Mouse (Mus musculus) ovary, postnatal 10 days (tissue): ENCODE measurements around the gene Mical3.

Experiments
- DNase-seq: peaks from one replicate; pipeline ENCODE4 v3.0.0; 2022; ENCODE audit warnings: low spot score

Mical3 gene

DNA sequence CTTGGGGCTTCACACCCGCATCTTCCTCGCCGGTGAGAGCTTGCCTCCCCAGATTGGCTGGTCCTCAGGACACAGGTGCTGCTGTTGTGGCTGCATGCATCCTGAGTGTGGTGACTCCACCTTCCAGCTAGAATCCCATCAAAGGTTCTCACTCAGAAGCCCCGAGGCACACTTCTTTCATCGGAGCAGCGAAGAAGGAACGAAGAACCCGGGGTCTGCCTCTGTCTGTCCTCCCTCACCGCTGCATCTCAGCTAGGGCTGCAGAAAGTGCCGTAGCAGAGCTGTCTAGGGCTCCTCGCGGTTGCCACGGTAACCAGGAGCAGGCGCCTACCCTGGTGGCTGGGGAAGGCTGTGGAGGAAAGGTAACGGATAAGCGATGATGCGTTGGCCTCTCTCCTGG, at the start of gene Mical3:
Mical3 (minus strand) TSS at position 227 of the 400 bp plus-strand sequence.
- no peak for DNase-seq

DNA sequence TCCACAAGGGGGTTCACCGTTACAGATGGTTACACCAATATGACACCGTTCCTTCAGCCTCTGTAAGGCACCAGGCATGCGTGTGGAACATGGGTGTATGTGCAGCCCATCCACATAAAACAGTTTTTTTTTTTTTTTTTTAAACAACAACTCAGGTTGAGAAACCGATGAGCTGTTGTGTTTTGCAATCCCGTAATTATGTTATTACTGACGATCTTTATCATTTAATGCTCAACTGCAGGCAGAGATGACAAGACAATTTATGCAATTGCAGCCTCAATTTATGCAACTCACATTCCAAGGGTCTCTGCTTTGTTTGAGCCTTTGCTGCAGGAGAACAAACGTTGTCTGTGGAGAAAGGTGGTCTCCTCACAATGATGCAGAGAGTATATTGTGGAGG, 49.0 kb upstream of the Mical3 start:
- DNase-seq: no peak

DNA sequence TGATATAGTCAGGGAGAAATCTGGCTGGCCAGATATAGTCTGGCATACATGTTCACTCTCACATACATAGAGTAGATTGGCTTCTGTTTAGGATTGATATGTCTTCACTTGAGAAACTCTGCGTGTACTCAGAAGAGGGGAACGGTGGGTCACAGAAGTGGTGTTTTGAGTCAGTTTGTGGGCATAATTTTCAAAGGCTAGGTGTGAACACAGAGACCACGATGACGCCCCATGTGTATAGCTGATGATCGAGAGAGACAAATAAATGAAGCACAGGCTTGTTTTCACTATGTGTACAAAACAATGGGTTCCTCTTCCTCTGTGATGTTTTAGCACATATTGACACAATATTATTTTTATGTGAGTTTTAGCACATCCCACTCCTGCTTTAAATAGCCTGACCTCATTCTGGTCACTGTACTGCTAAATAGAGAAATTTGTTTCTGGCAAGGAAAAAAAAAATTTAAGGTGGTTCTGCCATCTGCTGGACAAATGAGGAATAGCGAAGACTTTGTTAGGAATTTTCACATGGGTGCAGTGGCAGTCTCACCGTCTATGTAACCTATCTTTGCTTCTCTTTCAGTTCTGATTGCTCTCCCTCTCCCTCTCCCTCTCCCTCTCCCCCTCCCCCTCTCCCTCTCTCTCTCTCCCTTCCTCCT, 48.0 kb upstream of the Mical3 start:
- no peak for DNase-seq

DNA sequence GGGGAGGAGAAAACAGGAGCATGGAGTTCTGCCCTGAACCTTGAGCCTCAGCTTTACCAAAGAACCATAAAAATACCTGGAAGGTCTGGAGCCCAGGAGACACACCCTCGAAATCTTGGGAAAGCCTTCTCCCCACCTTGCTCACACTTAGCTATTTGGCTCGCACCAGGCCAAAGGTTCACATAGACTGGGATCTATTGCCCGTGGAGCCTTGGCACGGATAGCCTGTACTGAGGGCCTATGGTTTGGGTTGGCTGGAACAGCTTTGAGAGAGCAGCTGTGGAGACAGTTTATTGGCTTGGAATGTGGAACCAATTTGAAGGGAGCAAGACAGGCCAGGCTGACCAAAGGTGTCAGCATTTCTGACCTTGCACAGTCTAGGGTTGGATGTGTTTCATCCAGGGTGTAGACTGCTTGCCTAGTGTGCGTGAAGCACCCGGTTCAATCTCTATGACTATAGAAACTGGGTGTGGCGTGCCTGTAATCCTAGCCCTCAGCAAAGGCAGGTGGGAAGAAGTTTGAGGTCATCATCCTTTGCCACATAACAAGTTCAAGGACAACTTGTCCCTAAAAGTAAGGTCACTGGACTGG, 46.4 kb upstream of the Mical3 start:
- no peak for DNase-seq

DNA sequence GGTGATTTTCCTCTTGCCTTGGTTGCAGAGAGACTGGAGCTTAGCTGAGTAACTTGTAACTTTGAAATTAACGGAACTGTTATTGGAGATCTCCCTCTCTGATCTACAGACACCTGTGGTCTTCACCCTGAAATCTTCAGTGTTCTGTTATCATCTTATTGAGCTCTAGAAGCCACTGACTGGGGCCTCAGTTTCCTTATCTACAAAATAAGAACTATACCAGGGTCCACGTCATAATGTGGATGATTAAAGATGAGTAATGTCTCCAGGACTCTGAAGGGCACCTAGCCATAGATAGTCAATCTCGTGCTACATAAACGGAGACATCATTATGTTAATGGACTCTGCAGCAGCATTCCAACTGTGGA, 45.9 kb upstream of the Mical3 start:
- DNase-seq: no peak

DNA sequence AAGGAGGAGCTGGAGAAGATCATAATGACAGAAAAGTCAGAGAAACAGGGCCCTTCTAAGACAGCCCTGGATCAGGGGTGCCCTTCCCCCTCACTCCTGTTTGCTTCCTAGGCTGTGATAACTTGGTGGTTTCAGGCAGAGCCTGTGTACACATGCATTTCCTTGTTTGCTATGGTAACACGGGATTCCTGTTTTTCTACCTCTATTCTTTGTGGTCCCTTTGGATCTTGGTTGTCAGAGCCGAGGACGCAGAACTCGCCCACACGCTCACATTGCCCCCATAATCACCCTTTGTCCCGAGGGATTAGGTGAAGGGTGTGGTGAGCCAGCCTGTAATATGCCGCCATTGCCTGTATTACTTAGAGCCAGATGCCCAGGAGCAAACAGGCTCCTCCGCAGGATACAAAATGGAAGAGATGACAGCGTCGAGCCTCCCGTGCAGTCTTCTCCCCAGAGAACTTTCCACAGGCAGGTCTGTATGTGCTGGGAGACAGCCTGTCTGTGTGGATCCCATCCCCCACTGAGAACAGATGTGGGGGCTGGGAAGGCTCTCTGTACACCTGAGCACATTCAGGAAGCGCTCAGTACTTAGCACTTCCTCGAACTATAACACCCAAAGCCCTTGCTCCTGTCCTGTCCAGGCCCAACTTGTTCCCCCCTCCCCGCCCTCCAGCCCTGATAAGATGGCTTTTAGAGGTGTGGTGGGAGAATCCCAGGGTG, 45.4 kb upstream of the Mical3 start:
- no peak for DNase-seq

DNA sequence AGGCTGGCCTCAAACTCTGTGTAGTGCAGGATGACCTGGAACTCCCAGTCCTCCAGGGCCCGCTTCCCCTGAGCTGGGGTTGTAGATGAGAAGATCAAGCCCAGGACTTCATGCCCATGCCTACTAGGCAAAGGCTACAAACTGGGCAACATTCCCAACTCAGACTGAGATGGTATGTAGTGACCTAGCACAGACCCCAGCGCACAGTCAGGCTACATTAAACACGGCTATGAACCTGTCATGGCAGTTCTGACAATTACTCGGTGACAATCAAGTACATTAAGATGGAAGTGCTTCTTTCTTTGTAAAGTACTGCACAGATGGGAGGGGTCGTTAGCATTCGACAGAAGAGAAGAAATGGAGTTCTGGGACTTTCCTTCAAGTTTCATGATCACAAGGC, 44.0 kb upstream of the Mical3 start:
- DNase-seq: no peak

DNA sequence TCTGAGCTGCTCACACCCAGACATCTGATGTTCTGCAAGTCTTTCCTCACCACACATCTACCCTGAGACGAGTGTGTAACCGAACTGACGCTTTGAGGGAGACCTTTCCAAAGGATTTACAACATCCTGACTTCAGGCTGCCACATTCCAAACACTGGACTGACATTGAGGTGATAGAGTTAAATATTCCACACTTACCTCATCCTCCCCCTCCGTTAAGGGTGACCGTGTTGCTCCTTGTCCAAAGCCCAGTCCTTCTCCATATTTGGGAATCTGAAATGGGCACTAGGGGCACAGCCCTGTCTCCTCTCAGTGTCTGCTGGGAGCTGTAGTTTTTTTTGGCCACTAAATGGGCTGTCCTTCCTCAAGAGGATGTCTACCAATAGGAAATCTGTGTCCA, 42.7 kb upstream of the Mical3 start:
- no peak for DNase-seq

DNA sequence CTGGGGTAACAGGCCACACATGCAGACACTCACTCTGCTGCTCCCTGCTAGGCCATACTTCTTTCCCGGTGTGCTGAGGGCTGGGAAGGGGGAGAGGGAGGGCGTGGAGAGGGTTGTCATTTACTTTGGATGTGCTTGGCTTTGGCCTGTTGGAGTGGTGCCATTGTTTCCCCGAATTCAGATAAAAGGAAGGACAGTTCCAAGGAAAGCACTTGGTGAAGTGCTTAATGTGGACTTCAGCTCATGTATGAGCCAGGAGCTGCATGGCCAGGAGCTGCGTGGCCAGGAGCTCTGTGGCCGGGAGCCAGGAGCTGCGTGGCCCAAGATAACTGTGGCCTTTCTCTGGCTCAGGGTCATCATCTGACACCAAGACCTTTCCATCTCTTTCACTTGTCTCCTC, 40.3 kb upstream of the Mical3 start:
- DNase-seq: no peak

DNA sequence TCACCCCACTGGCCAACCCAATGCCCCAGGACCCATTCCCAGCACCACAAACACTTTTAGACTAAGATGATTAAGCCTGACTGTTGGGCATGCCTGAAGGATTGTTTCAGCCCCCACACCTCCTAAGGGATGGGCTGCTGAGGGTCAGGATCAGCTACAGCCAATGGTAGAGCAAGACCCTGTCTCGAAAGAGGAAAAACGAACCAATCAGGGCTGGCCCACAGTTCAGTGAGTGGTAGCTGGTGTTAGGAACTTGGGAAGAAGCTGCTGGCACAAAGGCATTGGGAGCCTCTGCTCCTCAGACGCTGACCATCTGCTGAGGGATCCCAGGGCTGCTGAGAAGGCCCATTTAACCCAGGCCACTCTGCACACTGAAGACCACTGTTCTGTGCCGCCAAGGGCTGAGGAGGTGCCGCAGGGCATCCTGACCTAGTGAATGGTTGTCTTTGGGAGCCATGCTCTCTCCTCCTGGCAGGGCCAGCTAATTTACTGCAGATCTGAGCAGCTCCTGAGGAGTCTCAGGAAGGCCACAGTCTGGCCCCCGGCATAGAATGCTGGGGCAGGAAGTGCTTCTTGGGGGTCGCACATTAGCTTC, 36.7 kb upstream of the Mical3 start:
- DNase-seq: no peak

DNA sequence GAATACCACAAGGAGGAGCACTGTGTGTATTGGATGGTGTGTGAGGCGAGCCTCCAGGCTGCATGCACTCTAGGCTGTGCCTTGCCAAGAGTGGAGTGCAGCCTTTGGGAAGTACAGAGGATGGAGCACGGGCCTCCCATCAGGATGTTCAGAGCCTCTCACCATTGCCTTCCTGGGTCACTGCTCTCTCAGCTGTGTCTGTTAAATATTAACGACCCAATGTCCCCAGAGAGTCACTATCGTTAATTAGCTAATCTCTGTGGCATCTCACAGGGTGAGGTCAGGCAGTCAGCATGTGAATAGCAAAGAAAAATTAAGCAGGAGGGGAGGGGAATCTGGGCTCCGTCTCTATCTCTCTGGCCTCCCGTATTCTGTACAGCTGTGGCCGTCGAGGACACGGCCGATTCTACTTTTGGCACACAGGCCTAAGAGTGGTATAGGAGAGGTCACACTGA, 35.3 kb upstream of the Mical3 start:
- DNase-seq: no peak

DNA sequence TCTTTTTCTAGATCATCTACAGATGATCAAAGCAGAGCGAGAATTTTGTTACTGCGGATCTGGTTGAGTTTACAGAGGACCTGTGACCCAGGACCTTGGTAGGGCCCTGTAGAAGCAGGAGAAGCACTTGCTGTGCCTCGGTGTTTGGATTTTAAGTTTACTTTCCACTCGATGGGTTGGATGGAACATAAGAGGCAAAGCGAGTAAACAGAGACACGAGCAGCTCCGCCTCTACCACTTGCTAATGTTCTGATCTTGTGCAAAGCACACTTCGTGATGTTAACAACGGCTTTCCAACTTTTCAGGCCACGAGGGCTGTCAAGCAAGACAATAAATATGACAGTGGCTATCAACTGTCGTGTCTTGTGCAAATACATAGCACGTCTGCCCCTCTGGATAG, 31.8 kb upstream of the Mical3 start:
- no peak for DNase-seq

DNA sequence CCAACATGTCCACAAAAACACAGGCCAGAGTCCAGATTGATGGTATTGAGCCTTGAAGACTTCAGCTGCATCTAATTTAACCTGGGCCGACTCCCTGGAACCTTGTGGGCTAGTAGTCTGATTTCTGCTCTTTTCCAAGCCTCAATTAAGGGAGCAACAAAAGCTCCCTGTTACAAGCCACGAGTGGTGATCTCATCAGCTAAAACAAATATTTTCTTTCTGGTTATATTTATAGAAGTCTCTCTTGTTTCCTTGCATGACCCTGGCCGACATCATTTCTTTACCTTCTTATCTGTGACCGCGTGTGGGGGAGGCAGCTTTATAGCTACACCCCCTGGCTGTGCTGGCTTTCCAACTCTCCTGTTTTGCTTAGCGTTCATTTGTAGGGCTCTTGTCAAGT, 29.3 kb upstream of the Mical3 start:
- no peak for DNase-seq

DNA sequence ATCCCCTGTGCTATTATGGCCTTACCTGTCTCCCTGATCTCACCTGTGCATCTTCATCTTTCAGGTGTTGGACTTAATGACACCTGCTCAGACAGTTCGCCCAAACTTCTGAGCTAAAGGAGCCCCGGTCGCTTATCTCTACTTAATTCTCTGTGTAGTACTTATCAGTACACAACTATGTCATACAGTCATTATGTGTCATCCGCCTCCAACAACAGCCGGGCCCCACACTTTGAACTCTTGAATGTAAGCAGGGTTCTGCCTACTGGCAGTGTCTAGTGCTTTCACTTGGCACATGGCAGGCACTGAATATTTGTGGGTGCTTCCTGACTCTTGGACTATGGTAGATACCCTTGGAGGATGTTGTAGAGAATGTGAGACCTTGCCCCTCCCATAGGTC, 28.8 kb upstream of the Mical3 start:
- no peak for DNase-seq

DNA sequence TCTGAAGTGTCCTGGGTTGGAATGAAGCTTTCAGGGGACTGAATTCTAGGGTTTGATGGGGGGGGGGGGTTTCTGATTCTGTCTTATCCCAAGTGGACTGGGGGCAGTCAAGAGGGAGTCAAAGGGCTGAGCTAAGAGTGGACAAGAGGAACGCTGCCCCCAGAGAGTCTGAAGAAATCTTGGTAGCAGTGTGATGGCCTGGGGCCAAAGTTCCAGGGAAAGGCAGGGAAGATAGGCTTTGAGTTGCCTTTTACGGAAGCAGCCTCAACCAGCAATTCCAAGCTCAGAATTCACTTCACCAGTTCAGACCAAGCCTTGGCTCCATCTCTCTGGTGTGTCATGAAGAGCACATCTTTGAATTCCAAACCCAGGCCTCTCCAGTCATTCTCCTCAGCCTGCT, 25.2 kb upstream of the Mical3 start:
- DNase-seq: no peak

DNA sequence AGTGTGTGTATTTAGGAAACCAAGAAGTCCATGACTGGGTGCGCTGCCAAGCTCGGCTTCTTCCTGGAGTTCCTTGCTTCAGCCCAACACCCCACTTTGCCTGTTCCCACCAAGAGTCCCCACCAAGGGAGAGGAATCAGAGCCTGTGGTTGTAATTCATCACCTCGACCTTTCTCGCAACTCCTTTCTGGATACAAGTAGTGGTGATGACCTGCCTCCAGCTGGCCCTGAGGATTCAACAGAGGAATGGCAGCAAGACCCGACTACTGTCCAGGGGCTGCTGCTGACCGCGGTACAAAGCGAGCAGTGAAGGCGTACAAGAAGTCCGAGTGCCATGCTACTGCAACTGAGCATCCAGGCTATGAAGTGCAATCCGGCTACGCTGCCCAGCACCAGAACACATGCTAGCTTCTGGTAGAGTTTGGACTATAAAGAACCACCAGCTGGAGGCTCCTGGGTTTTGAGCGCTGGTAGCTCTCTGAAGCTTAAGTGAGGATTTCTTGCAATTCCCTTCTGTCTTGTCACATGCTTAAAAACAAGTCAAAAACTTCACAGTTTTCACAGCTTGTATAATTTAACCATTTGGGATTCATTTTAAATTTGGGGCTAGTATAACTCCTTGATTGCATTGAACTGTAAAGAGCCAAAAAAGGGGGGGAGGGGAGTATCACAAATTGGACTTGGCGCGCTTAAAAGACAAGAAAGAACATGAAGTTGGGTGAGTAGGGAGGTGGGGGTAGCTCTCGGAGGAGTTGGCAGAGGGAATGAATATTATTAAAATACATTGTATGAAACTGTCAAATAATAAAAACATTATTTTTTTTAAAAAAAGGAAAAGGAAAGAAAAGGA, 23.9 kb upstream of the Mical3 start:
- no peak for DNase-seq

DNA sequence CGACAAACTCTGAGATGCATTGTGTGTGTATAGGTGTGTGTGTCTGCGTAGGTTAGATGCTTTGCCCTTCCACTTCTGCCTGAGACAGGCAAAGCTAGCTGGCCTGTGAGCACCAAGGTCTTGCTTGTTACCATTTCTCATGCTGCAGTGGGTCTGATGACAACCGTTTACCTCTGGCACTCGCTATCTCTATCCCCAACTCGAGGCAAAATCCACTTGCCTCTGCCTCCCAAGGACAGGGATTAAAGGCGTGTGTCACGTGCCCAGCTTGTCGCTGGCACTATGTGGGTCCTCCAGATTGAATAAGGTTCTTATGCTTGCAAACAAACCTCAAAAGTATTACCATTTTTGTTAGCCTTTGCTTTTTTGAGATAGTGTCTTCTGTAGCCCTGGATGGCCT, 22.4 kb upstream of the Mical3 start:
- DNase-seq: no peak

DNA sequence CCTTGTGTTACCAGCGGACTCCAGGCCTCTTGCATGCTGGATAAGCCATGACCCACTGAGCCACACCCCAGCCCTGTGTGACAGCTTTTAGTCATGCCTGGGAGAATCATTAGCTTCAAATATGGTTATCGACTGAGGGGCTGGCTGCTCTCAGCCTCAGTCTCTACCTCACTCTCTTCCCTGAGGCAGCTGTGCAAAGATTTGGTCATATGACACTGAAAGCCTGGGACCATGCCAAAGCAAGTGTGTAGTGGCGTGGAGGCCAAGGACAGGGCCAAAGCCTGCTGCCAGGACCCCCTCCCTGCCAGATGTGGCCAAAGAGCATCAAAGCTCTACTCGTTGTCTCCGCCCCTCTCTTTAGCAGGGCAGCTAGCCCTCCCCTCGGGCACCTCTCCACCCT, 20.9 kb upstream of the Mical3 start:
- no peak for DNase-seq

DNA sequence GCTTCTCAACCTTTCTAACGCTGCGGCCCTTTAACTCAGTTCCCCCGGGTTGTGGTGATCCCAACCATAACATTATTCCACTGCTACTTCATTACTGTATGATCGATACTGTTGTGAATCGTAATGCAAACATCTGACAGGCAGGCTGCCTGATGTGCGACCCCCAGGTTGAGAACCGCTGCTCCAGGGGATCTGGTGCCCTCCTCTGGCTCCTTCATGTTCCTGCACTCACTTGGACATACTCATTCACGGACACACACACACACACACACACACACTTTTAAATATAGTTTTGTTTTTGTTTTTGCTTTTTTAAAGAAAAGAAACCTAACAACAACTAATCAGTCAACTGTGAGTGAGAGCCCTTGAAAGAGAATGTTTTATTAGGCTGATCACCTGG, 19.3 kb upstream of the Mical3 start:
- no peak for DNase-seq

DNA sequence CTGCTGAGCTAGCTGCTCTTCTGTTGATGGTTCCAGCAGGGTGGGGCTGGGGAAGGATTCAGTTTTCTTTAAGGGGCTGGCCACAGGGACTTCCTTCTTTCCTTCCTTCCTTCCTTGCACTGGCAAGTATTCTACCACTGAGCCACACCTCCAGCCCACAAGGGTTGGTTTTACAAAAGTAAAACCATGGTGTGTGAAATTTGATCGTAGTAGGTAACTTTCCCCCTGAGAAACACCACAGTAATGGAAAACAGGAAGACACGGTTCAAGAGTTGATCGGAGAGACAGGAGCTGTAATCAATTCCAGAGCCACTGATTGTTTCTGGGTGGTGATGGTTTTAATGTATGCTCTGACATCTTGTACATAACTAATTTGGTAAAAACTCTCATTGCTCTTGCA, 18.6 kb upstream of the Mical3 start:
- DNase-seq: no peak

DNA sequence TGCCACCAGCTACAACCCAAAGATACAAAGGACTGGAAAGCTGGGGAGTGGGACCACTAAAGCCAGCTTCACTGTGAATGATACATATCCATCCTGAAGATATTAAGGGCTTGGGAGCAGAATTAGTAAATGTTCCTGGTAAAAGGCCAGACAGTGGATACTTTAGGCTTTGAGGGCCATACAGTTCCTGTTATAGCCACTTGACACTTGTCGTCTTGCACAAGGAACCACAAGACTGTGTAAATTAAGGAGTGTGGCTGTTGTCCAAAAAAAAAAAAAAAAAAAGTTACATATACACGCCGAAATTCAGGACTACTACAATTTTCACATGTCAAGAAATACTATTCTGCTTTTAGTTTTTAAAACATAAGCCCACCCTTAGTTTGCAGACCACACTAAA, 17.6 kb upstream of the Mical3 start:
- no peak for DNase-seq

DNA sequence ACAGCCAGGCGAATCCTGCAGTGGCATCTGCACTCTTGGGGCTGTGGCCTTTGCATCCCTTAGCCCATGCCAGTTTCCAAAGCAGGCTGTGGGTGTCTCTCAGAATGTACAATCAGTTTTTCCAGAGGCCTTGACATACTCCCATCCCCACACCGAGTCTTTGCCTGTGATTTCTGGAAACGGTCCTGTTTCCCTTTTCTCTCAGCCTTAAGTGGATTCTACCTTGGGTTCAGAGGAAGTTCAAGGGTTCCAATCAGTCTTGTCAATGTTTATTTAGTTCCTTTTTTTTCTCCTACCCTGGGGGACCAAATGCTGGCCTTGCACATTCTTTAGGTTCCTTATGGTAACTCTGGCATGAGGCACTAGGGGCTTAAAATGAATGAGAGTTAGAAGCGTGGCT, 16.0 kb upstream of the Mical3 start:
- no peak for DNase-seq
